Mouse (Mus musculus): ENCODE measurements around the gene Myl6b. TPM values are rescaled to one million over a fixed set of nuclear protein-coding genes. Genes with fewer than 3 reads are reported as not detected.

The Myl6b gene
- polyA plus RNA-seq, 1 experiment from 2014 or later, result 2.4 TPM

GRCm38 (mm10) chr10:128490912-128491311, 7.6 kb downstream of the Myl6b start:
- Histone ChIP-seq H3K27ac (peak overlapping the region; percentile 99), H3K36me3 (peaks cover 27% of the 10 kb centered on the region), H3K4me3 (replicated peaks) (peak overlapping the region; percentile 79), H3K9ac (0 out of 2 replicates have a peak overlapping the region, but pooled peaks have one; percentile 0), H3K9me3 (no peaks in the 10 kb centered on the region), H3K4me1 (replicated peaks) (peaks cover 23% of the 10 kb centered on the region), H3K4me2 (replicated peaks) (peak overlapping the region; percentile 72), H3K27me3 (replicated peaks) (no peaks in the 10 kb centered on the region)
- 27% methylated on average over 5 of the region's 5 CpGs for WGBS
- no peak for ATAC-seq

DNA sequence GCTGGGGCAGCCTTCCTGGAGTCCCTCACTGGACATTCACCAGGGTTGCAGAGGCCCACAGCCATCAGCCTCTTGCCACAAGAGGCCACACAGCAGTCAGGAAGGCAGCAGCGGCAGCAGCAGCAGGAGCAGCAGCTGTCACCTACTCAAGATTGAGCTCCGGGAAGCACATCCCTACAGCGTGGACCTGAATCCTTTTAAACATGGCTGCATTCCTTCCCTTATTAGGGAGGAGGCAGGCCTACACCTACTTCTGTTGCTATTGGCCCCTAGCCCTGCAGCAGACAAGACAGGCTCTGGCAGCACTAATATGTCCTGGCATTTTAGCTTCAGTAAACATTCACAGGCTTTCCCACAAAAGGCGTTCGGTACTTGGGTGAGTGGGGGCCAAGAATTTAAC, 8.3 kb downstream of the Myl6b start:
- no peak for ATAC-seq
- Histone ChIP-seq H3K27me3 (replicated peaks) (no peaks in the 10 kb centered on the region), H3K9ac (peak overlapping the region; percentile 34), H3K4me3 (replicated peaks) (peak overlapping the region; percentile 9; the same call in 1 of the 2 replicates), H3K36me3 (peaks cover 31% of the 10 kb centered on the region), H3K4me1 (replicated peaks) (peaks cover 23% of the 10 kb centered on the region), H3K4me2 (replicated peaks) (peak overlapping the region; percentile 24; the same call in 1 of the 2 replicates), H3K9me3 (no peaks in the 10 kb centered on the region), H3K27ac (peak overlapping the region; percentile 99)
- 23% methylated on average over 5 of the region's 5 CpGs for WGBS

GRCm38 (mm10) chr10:128489785-128490184, 8.7 kb downstream of the Myl6b start:
- Histone ChIP-seq H3K27ac (peak overlapping the region; percentile 99), H3K9ac (peak overlapping the region; percentile 34), H3K4me1 (replicated peaks) (peaks cover 21% of the 10 kb centered on the region), H3K4me3 (replicated peaks) (peak overlapping the region; percentile 9; the same call in 1 of the 2 replicates), H3K36me3 (peaks cover 31% of the 10 kb centered on the region), H3K27me3 (replicated peaks) (no peaks in the 10 kb centered on the region), H3K4me2 (replicated peaks) (peak overlapping the region; percentile 24; the same call in 1 of the 2 replicates), H3K9me3 (no peaks in the 10 kb centered on the region)
- WGBS, result 37% methylated on average over 4 of the region's 4 CpGs
- ATAC-seq, result no peak

GRCm38 (mm10) chr10:128489380-128489779, 9.1 kb downstream of the Myl6b start:
- Histone ChIP-seq H3K4me1 (replicated peaks) (peaks cover 19% of the 10 kb centered on the region), H3K4me2 (replicated peaks) (0 out of 2 replicates have a peak overlapping the region, but pooled peaks have one; percentile 24), H3K9me3 (no peaks in the 10 kb centered on the region), H3K4me3 (replicated peaks) (no peak overlapping the region), H3K27ac (peak overlapping the region; percentile 99), H3K27me3 (replicated peaks) (no peaks in the 10 kb centered on the region), H3K36me3 (peaks cover 34% of the 10 kb centered on the region), H3K9ac (peak overlapping the region; percentile 34; the same call in 1 of the 2 replicates)
- ATAC-seq, result no peak
- WGBS, result 40% methylated on average over 5 of the region's 5 CpGs

DNA sequence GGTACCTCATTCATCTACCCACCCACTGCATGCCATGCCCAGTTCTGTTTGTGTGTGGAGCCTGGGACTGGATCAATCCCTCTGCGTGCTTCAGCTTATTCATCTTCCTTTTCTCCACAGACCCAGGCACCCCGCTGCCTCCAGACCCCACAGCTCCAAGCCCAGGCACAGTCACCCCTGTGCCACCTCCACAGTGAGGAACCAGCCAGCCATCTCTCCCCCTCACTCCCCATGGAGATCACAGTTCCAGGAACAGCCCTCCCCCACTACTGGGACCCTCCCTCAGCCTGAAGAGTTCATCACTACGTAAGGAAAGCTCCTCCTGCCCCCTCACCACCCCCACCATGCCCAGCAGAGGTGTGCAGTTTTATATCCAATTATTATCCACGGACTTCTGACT, 9.7 kb downstream of the Myl6b start:
- Histone ChIP-seq H3K9ac (no peak overlapping the region), H3K4me1 (replicated peaks) (peaks cover 19% of the 10 kb centered on the region), H3K36me3 (peaks cover 40% of the 10 kb centered on the region), H3K4me2 (replicated peaks) (no peak overlapping the region), H3K9me3 (no peaks in the 10 kb centered on the region), H3K27ac (peak overlapping the region; percentile 56; the same call in 1 of the 2 replicates), H3K4me3 (replicated peaks) (no peak overlapping the region), H3K27me3 (replicated peaks) (no peaks in the 10 kb centered on the region)
- 68% methylated on average over 4 of the region's 4 CpGs for WGBS
- ATAC-seq, result no peak

DNA sequence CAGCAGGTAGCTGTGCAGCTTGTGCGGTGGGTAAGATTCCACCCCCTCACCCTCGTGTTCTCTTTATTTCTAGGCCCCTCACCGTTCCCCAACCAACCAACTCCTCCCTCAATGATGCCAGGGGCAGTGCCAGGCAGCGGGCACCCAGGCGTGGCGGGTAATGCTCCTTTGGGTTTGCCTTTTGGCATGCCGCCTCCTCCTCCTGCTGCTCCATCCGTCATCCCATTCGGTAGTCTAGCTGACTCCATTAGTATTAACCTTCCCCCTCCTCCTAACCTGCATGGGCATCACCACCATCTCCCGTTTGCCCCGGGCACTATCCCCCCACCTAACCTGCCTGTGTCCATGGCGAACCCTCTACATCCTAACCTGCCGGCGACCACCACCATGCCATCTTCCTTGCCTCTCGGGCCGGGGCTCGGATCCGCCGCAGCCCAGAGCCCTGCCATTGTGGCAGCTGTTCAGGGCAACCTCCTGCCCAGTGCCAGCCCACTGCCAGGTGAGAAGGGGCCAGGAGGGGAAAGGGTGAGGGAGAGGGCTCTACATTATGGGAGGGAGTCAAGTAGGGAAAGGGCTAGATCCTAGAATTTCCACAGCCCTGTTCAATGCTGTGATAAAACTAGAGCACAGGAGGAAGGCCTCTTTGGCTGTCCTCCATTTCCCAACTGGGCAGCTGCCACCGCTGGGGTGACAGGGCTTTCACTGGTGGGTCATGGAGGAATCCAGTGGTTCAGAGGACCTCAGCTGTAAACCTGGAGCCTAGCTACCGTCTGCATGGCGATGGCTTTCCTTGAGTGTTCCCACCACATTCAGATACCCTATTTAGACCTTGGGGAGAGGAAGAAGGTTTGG, 10.4 kb downstream of the Myl6b start:
- WGBS, result 90% methylated on average over 22 of the region's 22 CpGs
- H3K27ac ChIP-seq, result 0 out of 2 replicates have a peak overlapping the region, but pooled peaks have one; percentile 56

GRCm38 (mm10) chr10:128486370-128486769, 12.1 kb downstream of the Myl6b start:
- no peak overlapping the region for H3K4me2 ChIP-seq (replicated peaks)
- no peaks in the 10 kb centered on the region for H3K9me3 ChIP-seq
- H3K36me3 ChIP-seq, result peaks cover 62% of the 10 kb centered on the region
- H3K4me3 ChIP-seq (replicated peaks), result no peak overlapping the region
- H3K4me1 ChIP-seq (replicated peaks), result peaks cover 13% of the 10 kb centered on the region
- 83% methylated on average over 7 of the region's 7 CpGs for WGBS
- no peaks in the 10 kb centered on the region for H3K27me3 ChIP-seq (replicated peaks)
- no peak for ATAC-seq
- no peak overlapping the region for H3K9ac ChIP-seq
- no peak overlapping the region for H3K27ac ChIP-seq

More for the DNA sequence above, 10.4 kb downstream of the Myl6b start:
- no peak for ATAC-seq
- Histone ChIP-seq H3K9me3 (no peaks in the 10 kb centered on the region), H3K4me3 (replicated peaks) (no peak overlapping the region), H3K4me2 (replicated peaks) (no peak overlapping the region), H3K27me3 (replicated peaks) (no peaks in the 10 kb centered on the region), H3K4me1 (replicated peaks) (peaks cover 19% of the 10 kb centered on the region), H3K9ac (no peak overlapping the region), H3K36me3 (peaks cover 47% of the 10 kb centered on the region)

DNA sequence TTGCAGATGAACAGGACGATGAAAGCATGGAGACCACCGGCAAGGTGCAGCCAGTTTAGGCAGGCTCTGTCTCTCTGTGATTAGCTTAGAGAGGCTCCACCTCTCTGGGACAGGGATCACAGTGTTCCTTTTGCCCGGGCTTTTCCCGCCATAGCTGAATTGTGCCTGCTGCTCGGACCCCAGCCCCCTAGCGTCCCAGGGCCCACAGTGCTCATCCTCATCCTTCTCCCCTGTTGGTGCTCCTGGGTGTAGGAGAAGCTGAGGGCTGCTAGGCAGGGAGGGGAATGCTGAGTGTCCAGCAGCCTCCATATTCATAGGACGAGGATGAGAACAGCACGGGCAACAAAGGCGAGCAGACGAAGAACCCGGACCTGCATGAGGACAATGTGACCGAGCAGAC, 24.1 kb downstream of the Myl6b start:
- no peak for ATAC-seq
- H3K27me3 ChIP-seq (replicated peaks), result no peaks in the 10 kb centered on the region
- no peaks in the 10 kb centered on the region for H3K4me1 ChIP-seq (replicated peaks)
- H3K4me3 ChIP-seq (replicated peaks), result no peak overlapping the region
- WGBS, result 86% methylated on average over 12 of the region's 12 CpGs
- H3K4me2 ChIP-seq (replicated peaks), result no peak overlapping the region
- no peak overlapping the region for H3K9ac ChIP-seq
- H3K27ac ChIP-seq, result no peak overlapping the region
- peaks cover 51% of the 10 kb centered on the region for H3K36me3 ChIP-seq
- no peaks in the 10 kb centered on the region for H3K9me3 ChIP-seq

DNA sequence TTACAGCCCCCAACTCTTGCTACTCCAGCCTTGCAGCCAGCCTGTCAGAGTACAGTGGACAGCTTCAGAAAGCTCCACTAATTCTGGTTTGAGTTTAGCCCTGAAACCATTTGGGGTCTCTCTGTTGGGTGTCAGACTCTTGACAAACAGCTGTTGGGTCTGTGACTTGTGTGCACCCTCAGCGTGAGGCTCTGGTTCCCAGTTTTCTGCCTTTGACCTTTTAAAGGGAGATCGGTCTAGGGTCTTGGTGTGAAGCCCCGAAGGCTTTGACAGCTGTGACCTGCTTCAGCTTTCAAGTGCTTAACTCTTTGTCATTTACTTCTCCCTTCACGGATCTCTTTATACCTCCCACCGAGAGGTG, 38.2 kb downstream of the Myl6b start:
- 5% methylated on average over 5 of the region's 5 CpGs for WGBS
- ATAC-seq, result no peak
- no peaks in the 10 kb centered on the region for H3K9me3 ChIP-seq

GRCm38 (mm10) chr10:128459409-128460269, 38.8 kb downstream of the Myl6b start:
- Histone ChIP-seq H3K4me1 (replicated peaks) (peaks cover 12% of the 10 kb centered on the region; the same call in 1 of the 2 replicates), H3K27me3 (replicated peaks) (no peaks in the 10 kb centered on the region), H3K9ac (peak overlapping the region; percentile 97), H3K4me2 (replicated peaks) (peak overlapping the region; percentile 57), H3K9me3 (no peaks in the 10 kb centered on the region), H3K4me3 (replicated peaks) (peak overlapping the region; percentile 91), H3K36me3 (peaks cover 17% of the 10 kb centered on the region), H3K27ac (peak overlapping the region; percentile 96)
- ATAC-seq, result peak; percentile 81
- WGBS, result under 1% methylated on average over 30 of the region's 67 CpGs

More for the DNA sequence above, 38.2 kb downstream of the Myl6b start:
- Histone ChIP-seq H3K4me3 (replicated peaks) (peak overlapping the region; percentile 91), H3K9ac (peak overlapping the region; percentile 97), H3K4me2 (replicated peaks) (peak overlapping the region; percentile 57), H3K27ac (no peak overlapping the region), H3K36me3 (peaks cover 22% of the 10 kb centered on the region), H3K4me1 (replicated peaks) (peaks cover 12% of the 10 kb centered on the region; the same call in 1 of the 2 replicates), H3K27me3 (replicated peaks) (no peaks in the 10 kb centered on the region)

- H3K9me3 ChIP-seq, result no peaks in the 10 kb centered on the region
- H3K4me1 ChIP-seq (replicated peaks), result peaks cover 12% of the 10 kb centered on the region; the same call in 1 of the 2 replicates
- peak within 1 kb of the TSS; percentile 91 for H3K4me3 ChIP-seq (replicated peaks)
- peak within 1 kb of the TSS; percentile 96 for H3K27ac ChIP-seq
- H3K9ac ChIP-seq, result peak within 1 kb of the TSS; percentile 97
- H3K4me2 ChIP-seq (replicated peaks), result peak within 1 kb of the TSS; percentile 57
- no peaks in the 10 kb centered on the region for H3K27me3 ChIP-seq (replicated peaks)
- WGBS, result under 1% methylated on average over 52 of the region's 86 CpGs
- ATAC-seq, result peak; percentile 90
- H3K36me3 ChIP-seq, result peaks cover 10% of the 10 kb centered on the region
Measured at GRCm38 (mm10) chr10:128458719-128459408, 39.6 kb downstream of the Myl6b start, which contains the start of gene Smarcc2. Gene Smarcc2 (plus strand): TSS chr10:128459248.

Data from intestine, embryonic 15.5 days (tissue).